Mouse (Mus musculus): Measurements from ENCODE around the gene Qtrt1. TPM values are rescaled to one million over a fixed set of nuclear protein-coding genes. Genes with fewer than 3 reads are reported as not detected.

Gene Qtrt1
- polyA plus RNA-seq, 1 experiment from 2014 or later, result 63.3 TPM

GRCm38 (mm10) chr9:21439914-21440313, 28.3 kb downstream of the Qtrt1 start:
- H3K27ac ChIP-seq, result no peak overlapping the region
- 85% methylated on average over 2 of the region's 2 CpGs for WGBS

GRCm38 (mm10) chr9:21440387-21440786, 28.8 kb downstream of the Qtrt1 start:
- no peak for ATAC-seq (replicated peaks; ENCODE audit: low FRiP score)
- Histone ChIP-seq H3K4me1 (peaks cover 14% of the 10 kb centered on the region), H3K36me3 (peaks cover 5% of the 10 kb centered on the region; the same call in 1 of the 2 replicates), H3K27me3 (no peaks in the 10 kb centered on the region), H3K27ac (no peak overlapping the region), H3K9me3 (replicated peaks) (no peaks in the 10 kb centered on the region), H3K9ac (no peak overlapping the region), H3K4me3 (replicated peaks) (no peak overlapping the region), H3K4me2 (no peak overlapping the region)

More at GRCm38 (mm10) chr9:21439914-21440313, 28.3 kb downstream of the Qtrt1 start:
- Histone ChIP-seq H3K36me3 (0 out of 2 replicates have a peak, but pooled peaks cover 2% of the 10 kb centered on the region), H3K9ac (no peak overlapping the region), H3K4me3 (replicated peaks) (no peak overlapping the region), H3K27me3 (no peaks in the 10 kb centered on the region), H3K4me1 (peaks cover 17% of the 10 kb centered on the region), H3K9me3 (replicated peaks) (no peaks in the 10 kb centered on the region), H3K4me2 (no peak overlapping the region)
- ATAC-seq (replicated peaks; ENCODE audit: low FRiP score), result no peak

- Histone ChIP-seq H3K27me3 (no peaks in the 10 kb centered on the region), H3K9me3 (replicated peaks) (no peaks in the 10 kb centered on the region), H3K4me1 (no peaks in the 10 kb centered on the region), H3K4me2 (no peak overlapping the region), H3K4me3 (replicated peaks) (no peak overlapping the region), H3K9ac (no peak overlapping the region), H3K36me3 (peaks cover 5% of the 10 kb centered on the region; the same call in 1 of the 2 replicates), H3K27ac (no peak overlapping the region)
- 96% methylated on average over 8 of the region's 8 CpGs for WGBS
- ATAC-seq (replicated peaks; ENCODE audit: low FRiP score), result no peak
Observed at GRCm38 (mm10) chr9:21443853-21444252, 32.2 kb downstream of the Qtrt1 start.

- no peak overlapping the region for H3K4me2 ChIP-seq
- no peaks in the 10 kb centered on the region for H3K9me3 ChIP-seq (replicated peaks)
- H3K4me1 ChIP-seq, result peaks cover under 1% of the 10 kb centered on the region; the same call in 1 of the 2 replicates
- no peak overlapping the region for H3K27ac ChIP-seq
- H3K9ac ChIP-seq, result no peak overlapping the region
- H3K4me3 ChIP-seq (replicated peaks), result no peak overlapping the region
- WGBS, result 79% methylated on average over 4 of the region's 4 CpGs
- H3K36me3 ChIP-seq, result peaks cover 5% of the 10 kb centered on the region; the same call in 1 of the 2 replicates
- no peak for ATAC-seq (replicated peaks; ENCODE audit: low FRiP score)
- no peaks in the 10 kb centered on the region for H3K27me3 ChIP-seq
Observed at GRCm38 (mm10) chr9:21444574-21444973, 32.9 kb downstream of the Qtrt1 start.

GRCm38 (mm10) chr9:21445081-21445744, 33.6 kb downstream of the Qtrt1 start:
- Histone ChIP-seq H3K4me3 (replicated peaks) (no peak overlapping the region), H3K9ac (no peak overlapping the region), H3K27ac (no peak overlapping the region), H3K27me3 (no peaks in the 10 kb centered on the region), H3K4me2 (no peak overlapping the region), H3K9me3 (replicated peaks) (no peaks in the 10 kb centered on the region), H3K36me3 (peaks cover 5% of the 10 kb centered on the region; the same call in 1 of the 2 replicates), H3K4me1 (peaks cover 4% of the 10 kb centered on the region; the same call in 1 of the 2 replicates)
- 90% methylated on average over 6 of the region's 6 CpGs for WGBS
- ATAC-seq (replicated peaks; ENCODE audit: low FRiP score), result no peak

GRCm38 (mm10) chr9:21447778-21448177, 36.1 kb downstream of the Qtrt1 start:
- ATAC-seq (replicated peaks; ENCODE audit: low FRiP score), result no peak
- WGBS, result 85% methylated on average over 2 of the region's 2 CpGs
- peaks cover 5% of the 10 kb centered on the region; the same call in 1 of the 2 replicates for H3K36me3 ChIP-seq

GRCm38 (mm10) chr9:21449710-21450109, 38.1 kb downstream of the Qtrt1 start:
- Histone ChIP-seq H3K4me3 (replicated peaks) (no peak overlapping the region), H3K27ac (peak overlapping the region; percentile 20; the same call in 1 of the 2 replicates), H3K9me3 (replicated peaks) (no peaks in the 10 kb centered on the region), H3K9ac (no peak overlapping the region), H3K4me1 (peaks cover 22% of the 10 kb centered on the region), H3K36me3 (peaks cover 4% of the 10 kb centered on the region; the same call in 1 of the 2 replicates), H3K27me3 (no peaks in the 10 kb centered on the region), H3K4me2 (no peak overlapping the region)
- 85% methylated on average over 2 of the region's 2 CpGs for WGBS
- ATAC-seq (replicated peaks; ENCODE audit: low FRiP score), result no peak

More at GRCm38 (mm10) chr9:21447778-21448177, 36.1 kb downstream of the Qtrt1 start:
- H3K9ac ChIP-seq, result no peak overlapping the region
- no peak overlapping the region for H3K4me3 ChIP-seq (replicated peaks)
- H3K4me1 ChIP-seq, result peaks cover 19% of the 10 kb centered on the region
- no peaks in the 10 kb centered on the region for H3K27me3 ChIP-seq
- no peak overlapping the region for H3K27ac ChIP-seq
- H3K4me2 ChIP-seq, result no peak overlapping the region
- no peaks in the 10 kb centered on the region for H3K9me3 ChIP-seq (replicated peaks)

GRCm38 (mm10) chr9:21450270-21450669, 38.6 kb downstream of the Qtrt1 start:
- 0 out of 2 replicates have a peak overlapping the region, but pooled peaks have one; percentile 20 for H3K27ac ChIP-seq
- WGBS, result 75% methylated on average over 3 of the region's 3 CpGs
- H3K9me3 ChIP-seq (replicated peaks), result no peaks in the 10 kb centered on the region
- no peaks in the 10 kb centered on the region for H3K27me3 ChIP-seq
- no peak overlapping the region for H3K4me3 ChIP-seq (replicated peaks)
- peaks cover 2% of the 10 kb centered on the region; the same call in 1 of the 2 replicates for H3K36me3 ChIP-seq
- peaks cover 25% of the 10 kb centered on the region for H3K4me1 ChIP-seq
- no peak overlapping the region for H3K4me2 ChIP-seq
- H3K9ac ChIP-seq, result no peak overlapping the region
- no peak for ATAC-seq (replicated peaks; ENCODE audit: low FRiP score)

- WGBS, result 84% methylated on average over 8 of the region's 8 CpGs
- no peaks in the 10 kb centered on the region for H3K27me3 ChIP-seq
- H3K4me1 ChIP-seq, result peaks cover 32% of the 10 kb centered on the region
- no peak overlapping the region for H3K4me2 ChIP-seq
- no peaks in the 10 kb centered on the region for H3K9me3 ChIP-seq (replicated peaks)
- no peak overlapping the region for H3K4me3 ChIP-seq (replicated peaks)
- H3K36me3 ChIP-seq, result no peaks in the 10 kb centered on the region
- no peak overlapping the region for H3K9ac ChIP-seq
- no peak for ATAC-seq (replicated peaks; ENCODE audit: low FRiP score)
- H3K27ac ChIP-seq, result no peak overlapping the region
Observed at GRCm38 (mm10) chr9:21451391-21451790, 39.8 kb downstream of the Qtrt1 start.

GRCm38 (mm10) chr9:21451870-21452269, 40.2 kb downstream of the Qtrt1 start:
- ATAC-seq (replicated peaks; ENCODE audit: low FRiP score), result no peak

GRCm38 (mm10) chr9:21453003-21453402, 41.4 kb downstream of the Qtrt1 start:
- H3K4me3 ChIP-seq (replicated peaks), result no peak overlapping the region
- no peak for ATAC-seq (replicated peaks; ENCODE audit: low FRiP score)
- no peak overlapping the region for H3K27ac ChIP-seq
- H3K4me2 ChIP-seq, result no peak overlapping the region
- peaks cover under 1% of the 10 kb centered on the region; the same call in 1 of the 2 replicates for H3K36me3 ChIP-seq
- 87% methylated on average over 7 of the region's 7 CpGs for WGBS
- H3K27me3 ChIP-seq, result no peaks in the 10 kb centered on the region
- no peak overlapping the region for H3K9ac ChIP-seq
- no peaks in the 10 kb centered on the region for H3K9me3 ChIP-seq (replicated peaks)
- H3K4me1 ChIP-seq, result peaks cover 32% of the 10 kb centered on the region

More at GRCm38 (mm10) chr9:21451870-21452269, 40.2 kb downstream of the Qtrt1 start:
- H3K4me2 ChIP-seq, result no peak overlapping the region
- H3K27me3 ChIP-seq, result no peaks in the 10 kb centered on the region
- H3K9me3 ChIP-seq (replicated peaks), result no peaks in the 10 kb centered on the region
- H3K4me3 ChIP-seq (replicated peaks), result no peak overlapping the region
- H3K36me3 ChIP-seq, result no peaks in the 10 kb centered on the region
- H3K4me1 ChIP-seq, result peaks cover 32% of the 10 kb centered on the region
- no peak overlapping the region for H3K27ac ChIP-seq
- 52% methylated on average over 8 of the region's 8 CpGs for WGBS
- no peak overlapping the region for H3K9ac ChIP-seq

- no peak overlapping the region for H3K4me3 ChIP-seq (replicated peaks)
- no peak overlapping the region for H3K4me2 ChIP-seq
- no peaks in the 10 kb centered on the region for H3K9me3 ChIP-seq (replicated peaks)
- peaks cover 32% of the 10 kb centered on the region for H3K4me1 ChIP-seq
- peaks cover 4% of the 10 kb centered on the region; the same call in 1 of the 2 replicates for H3K36me3 ChIP-seq
- H3K9ac ChIP-seq, result no peak overlapping the region
- H3K27me3 ChIP-seq, result no peaks in the 10 kb centered on the region
- ATAC-seq (replicated peaks; ENCODE audit: low FRiP score), result no peak
- 80% methylated on average over 2 of the region's 2 CpGs for WGBS
- H3K27ac ChIP-seq, result no peak overlapping the region
Observed at GRCm38 (mm10) chr9:21453459-21453858, 41.8 kb downstream of the Qtrt1 start.

Data from kidney, embryonic 15.5 days (tissue).